Mouse (Mus musculus) limb, embryonic 12.5 days (tissue): Measurements from ENCODE around the gene Rbfox3. TPM values are rescaled to one million over a fixed set of nuclear protein-coding genes. Genes with fewer than 3 reads are reported as not detected.

Source experiments
- ATAC-seq: fragments of 200-750 bp; cut with Nextera tagmentation; 2 replicates; pipeline ENCODE4 v1.8.0; 2017; ENCODE audit warnings: low read depth, moderate TSS enrichment; ENCODE audit not compliant: insufficient number of reproducible peaks, insufficient read depth, low FRiP score, low TSS enrichment
- H3K27ac ChIP-seq: fragments of 300-500 bp; sonication (generic); 2 replicates; pipeline ENCODE4 v1.5.1; 2016; ENCODE audit warnings: mild to moderate bottlenecking, moderate library complexity
- H3K27me3 ChIP-seq: fragments of 300-500 bp; sonication (generic); 2 replicates; pipeline ENCODE4 v1.6.1; 2016; ENCODE audit warnings: mild to moderate bottlenecking, moderate library complexity
- H3K36me3 ChIP-seq: fragments of 300-500 bp; sonication (generic); 2 replicates; pipeline ENCODE4 v1.6.1; 2016; ENCODE audit warnings: mild to moderate bottlenecking, moderate library complexity
- H3K4me1 ChIP-seq: fragments of 300-500 bp; sonication (generic); replicated peaks from 2 replicates; pipeline ENCODE4 v1.6.1; 2016
- H3K4me2 ChIP-seq: fragments of 300-500 bp; sonication (generic); 2 replicates; pipeline ENCODE4 v1.6.1; 2016; ENCODE audit warnings: mild to moderate bottlenecking, moderate library complexity
- H3K4me3 ChIP-seq: fragments of 300-500 bp; sonication (generic); replicated peaks from 2 replicates; pipeline ENCODE4 v1.5.1; 2016; ENCODE audit warnings: mild to moderate bottlenecking
- H3K9ac ChIP-seq: fragments of 300-500 bp; sonication (generic); replicated peaks from 2 replicates; pipeline ENCODE4 v1.6.1; 2016; ENCODE audit warnings: mild to moderate bottlenecking, moderate library complexity
- H3K9me3 ChIP-seq: fragments of 300-500 bp; sonication (generic); 2 replicates; pipeline ENCODE4 v1.6.1; 2016; ENCODE audit warnings: mild to moderate bottlenecking, moderate library complexity
- WGBS: fragments of 180-500 bp; shearing (Covaris S2); methylation state at CpG from one replicate; pipeline ENCODE4 v1.1.7; 2016; 5-methylcytosine and 5-hydroxymethylcytosine counted together
- polyA plus RNA-seq: library from polyadenylated mRNA; unstranded; fragments of >200 nt; fragmentation: Nextera tagmentation; extraction: Ambion mirVana; gene quantifications from 2 replicates; pipeline ENCODE4 v1.2.1, GENCODE M21; 2016

Rbfox3 gene
- polyA plus RNA-seq, 1 experiment from 2014 or later: 3.9 TPM

DNA sequence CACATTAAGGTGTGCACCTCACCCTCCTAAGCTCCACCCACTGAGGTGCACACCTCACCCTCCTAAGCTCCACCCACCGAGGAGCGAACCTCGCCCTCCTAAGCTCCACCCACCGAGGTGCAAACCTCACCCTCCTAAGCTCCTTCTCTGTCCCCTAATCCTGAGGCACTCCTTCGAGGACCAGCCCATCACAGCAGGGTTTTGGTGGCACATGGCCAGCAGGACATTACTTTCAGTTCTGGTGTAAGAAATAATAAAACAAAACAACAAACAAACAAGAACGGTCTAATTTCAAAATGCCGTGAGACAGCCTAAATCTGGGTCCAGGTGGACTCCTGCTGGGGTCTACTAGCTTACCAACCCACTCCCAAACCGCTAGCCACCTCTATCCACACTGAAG lies 187.0 kb downstream of the Rbfox3 start:
- 75% methylated on average over 8 of the region's 8 CpGs for WGBS
- ATAC-seq: no peak

GRCm38 (mm10) chr11:118723166-118723565 lies 188.2 kb downstream of the Rbfox3 start:
- ATAC-seq: no peak
- H3K27ac ChIP-seq: no peak overlapping the region
- no peak overlapping the region for H3K4me3 ChIP-seq
- no peaks in the 10 kb centered on the region for H3K27me3 ChIP-seq
- 60% methylated on average over 8 of the region's 8 CpGs for WGBS
- no peak overlapping the region for H3K4me2 ChIP-seq
- no peaks in the 10 kb centered on the region for H3K9me3 ChIP-seq
- no peak overlapping the region for H3K9ac ChIP-seq
- no peaks in the 10 kb centered on the region for H3K36me3 ChIP-seq
- H3K4me1 ChIP-seq: peaks cover 22% of the 10 kb centered on the region

More for the DNA sequence above, 187.0 kb downstream of the Rbfox3 start:
- Histone ChIP-seq H3K4me3 (no peak overlapping the region), H3K36me3 (no peaks in the 10 kb centered on the region), H3K27ac (no peak overlapping the region), H3K4me2 (no peak overlapping the region), H3K9ac (no peak overlapping the region), H3K4me1 (peaks cover 33% of the 10 kb centered on the region), H3K27me3 (peaks cover 7% of the 10 kb centered on the region), H3K9me3 (no peaks in the 10 kb centered on the region)

- no peak overlapping the region for H3K27ac ChIP-seq
- H3K4me1 ChIP-seq: peaks cover 20% of the 10 kb centered on the region
- H3K9me3 ChIP-seq: no peaks in the 10 kb centered on the region
- no peak overlapping the region for H3K9ac ChIP-seq
- no peak overlapping the region for H3K4me2 ChIP-seq
- 49% methylated on average over 6 of the region's 6 CpGs for WGBS
- no peaks in the 10 kb centered on the region for H3K36me3 ChIP-seq
- H3K4me3 ChIP-seq: no peak overlapping the region
- no peaks in the 10 kb centered on the region for H3K27me3 ChIP-seq
- no peak for ATAC-seq
These were observed 189.5 kb downstream of the Rbfox3 start for GRCm38 (mm10) chr11:118721898-118722297.

- Histone ChIP-seq H3K4me2 (no peak overlapping the region), H3K4me3 (no peak overlapping the region), H3K27me3 (peaks cover 8% of the 10 kb centered on the region; the same call in 1 of the 2 replicates), H3K4me1 (peaks cover 34% of the 10 kb centered on the region), H3K36me3 (no peaks in the 10 kb centered on the region), H3K9me3 (no peaks in the 10 kb centered on the region), H3K9ac (no peak overlapping the region), H3K27ac (no peak overlapping the region)
- 84% methylated on average over 26 of the region's 26 CpGs for WGBS
- ATAC-seq: no peak
These were observed 196.5 kb downstream of the Rbfox3 start for GRCm38 (mm10) chr11:118714601-118715524.

- Histone ChIP-seq H3K27ac (no peak overlapping the region), H3K4me2 (no peak overlapping the region), H3K4me3 (no peak overlapping the region), H3K9me3 (0 out of 2 replicates have a peak, but pooled peaks cover 5% of the 10 kb centered on the region), H3K9ac (no peak overlapping the region), H3K4me1 (peaks cover 34% of the 10 kb centered on the region), H3K36me3 (no peaks in the 10 kb centered on the region), H3K27me3 (peaks cover 8% of the 10 kb centered on the region; the same call in 1 of the 2 replicates)
- ATAC-seq: no peak
- 64% methylated on average over 4 of the region's 4 CpGs for WGBS
These were observed 198.6 kb downstream of the Rbfox3 start for GRCm38 (mm10) chr11:118712761-118713160.

DNA sequence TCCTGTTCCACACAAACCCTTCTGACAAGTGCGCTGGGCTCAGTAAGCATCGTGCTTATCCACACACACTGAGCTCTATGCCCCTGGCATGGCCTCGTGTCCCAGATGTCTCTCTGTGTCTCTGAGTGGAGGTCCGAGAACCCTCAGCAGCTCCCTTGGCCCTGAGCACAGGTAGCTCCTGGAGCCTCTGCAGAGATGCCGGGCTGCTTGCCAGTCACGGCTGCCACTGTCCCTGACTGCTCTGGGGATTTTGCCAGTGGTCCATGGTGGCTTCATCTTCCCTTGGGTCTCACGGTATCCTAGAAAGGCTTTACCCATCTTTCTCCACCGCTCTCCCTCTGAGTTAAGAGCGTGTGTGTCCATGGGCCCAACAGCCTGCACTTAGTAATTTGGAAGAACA lies 199.3 kb downstream of the Rbfox3 start:
- Histone ChIP-seq H3K36me3 (no peaks in the 10 kb centered on the region), H3K4me1 (peaks cover 29% of the 10 kb centered on the region), H3K4me2 (no peak overlapping the region), H3K9ac (no peak overlapping the region), H3K9me3 (0 out of 2 replicates have a peak, but pooled peaks cover 5% of the 10 kb centered on the region), H3K27me3 (peaks cover 8% of the 10 kb centered on the region; the same call in 1 of the 2 replicates), H3K4me3 (no peak overlapping the region), H3K27ac (no peak overlapping the region)
- ATAC-seq: no peak
- 77% methylated on average over 9 of the region's 9 CpGs for WGBS

- WGBS: 80% methylated on average over 5 of the region's 5 CpGs
- Histone ChIP-seq H3K4me2 (no peak overlapping the region), H3K27me3 (peaks cover 8% of the 10 kb centered on the region; the same call in 1 of the 2 replicates), H3K4me1 (peaks cover 18% of the 10 kb centered on the region), H3K9me3 (0 out of 2 replicates have a peak, but pooled peaks cover 5% of the 10 kb centered on the region), H3K9ac (no peak overlapping the region), H3K36me3 (no peaks in the 10 kb centered on the region), H3K27ac (no peak overlapping the region), H3K4me3 (no peak overlapping the region)
- no peak for ATAC-seq
These were observed 201.4 kb downstream of the Rbfox3 start for GRCm38 (mm10) chr11:118710035-118710434.

DNA sequence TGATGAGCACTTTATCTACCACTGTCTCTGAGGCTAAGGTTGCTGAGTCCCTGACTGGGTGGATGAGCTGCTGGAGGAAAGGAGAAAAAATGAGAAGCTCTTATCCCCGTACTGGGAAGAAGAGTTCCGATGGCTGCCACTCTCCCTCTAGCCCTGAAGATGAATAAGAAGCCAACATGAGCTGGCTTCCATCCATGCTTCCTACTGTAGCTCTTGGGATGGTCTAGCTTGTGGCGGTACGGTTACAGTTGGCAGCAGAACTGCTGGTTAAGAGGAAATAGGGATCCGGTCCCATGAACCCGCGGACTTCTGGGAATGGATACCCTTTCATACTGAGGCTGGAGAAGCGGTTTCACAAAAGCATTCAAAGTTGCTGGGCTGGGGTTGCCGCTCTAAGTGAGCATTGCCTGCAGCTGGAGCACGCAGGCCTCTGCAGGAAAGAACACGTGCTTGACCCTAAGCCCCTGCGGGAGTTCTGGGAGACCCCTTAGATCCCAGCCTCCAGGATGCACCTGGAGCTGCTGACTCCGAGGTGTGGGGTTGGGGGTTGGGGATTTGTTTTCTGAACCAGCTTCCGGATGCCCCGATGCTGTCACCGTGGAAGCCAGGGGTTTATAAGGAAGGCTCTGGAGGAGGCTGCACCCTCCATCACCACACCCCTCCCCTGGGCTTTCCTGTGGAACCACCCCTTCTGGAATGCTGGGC lies 215.0 kb downstream of the Rbfox3 start:
- H3K27me3 ChIP-seq: peaks cover 26% of the 10 kb centered on the region; the same call in 1 of the 2 replicates
- H3K4me3 ChIP-seq: no peak overlapping the region
- H3K27ac ChIP-seq: peak overlapping the region; percentile 79
- peak overlapping the region; percentile 35 for H3K4me2 ChIP-seq
- 0 out of 2 replicates have a peak, but pooled peaks have one; percentile 40 for ATAC-seq
- 40% methylated on average over 16 of the region's 16 CpGs for WGBS
- H3K4me1 ChIP-seq: peaks cover 37% of the 10 kb centered on the region
- no peaks in the 10 kb centered on the region for H3K36me3 ChIP-seq
- H3K9me3 ChIP-seq: no peaks in the 10 kb centered on the region
- no peak overlapping the region for H3K9ac ChIP-seq

DNA sequence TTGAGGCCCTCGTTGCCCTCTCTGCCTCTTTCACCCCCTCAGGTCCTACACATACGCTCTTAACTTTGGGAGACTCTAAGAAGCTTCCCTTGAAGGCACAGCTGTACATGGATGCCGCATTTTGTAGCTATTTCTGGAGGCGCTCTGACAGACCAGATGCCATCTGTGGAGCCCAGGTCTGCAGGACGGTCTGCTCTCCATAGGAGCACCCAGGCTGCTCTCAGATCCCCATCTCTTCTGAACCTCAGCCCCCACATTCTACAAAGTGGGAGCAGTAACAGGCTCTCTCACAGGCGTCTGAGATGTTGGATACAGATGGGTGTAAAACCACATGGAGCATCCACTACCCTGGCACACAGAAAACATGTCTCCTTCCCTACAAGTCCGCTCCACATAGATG lies 218.1 kb downstream of the Rbfox3 start:
- Histone ChIP-seq H3K36me3 (no peaks in the 10 kb centered on the region), H3K9ac (no peak overlapping the region), H3K27ac (no peak overlapping the region), H3K27me3 (peaks cover 52% of the 10 kb centered on the region; the same call in 1 of the 2 replicates), H3K4me2 (no peak overlapping the region), H3K4me1 (peaks cover 37% of the 10 kb centered on the region), H3K9me3 (no peaks in the 10 kb centered on the region), H3K4me3 (no peak overlapping the region)
- no peak for ATAC-seq
- WGBS: 87% methylated on average over 7 of the region's 7 CpGs

- no peaks in the 10 kb centered on the region for H3K9me3 ChIP-seq
- no peak overlapping the region for H3K4me3 ChIP-seq
- no peak overlapping the region for H3K9ac ChIP-seq
- H3K27ac ChIP-seq: no peak overlapping the region
- no peaks in the 10 kb centered on the region for H3K36me3 ChIP-seq
- 89% methylated on average over 8 of the region's 8 CpGs for WGBS
- no peak for ATAC-seq
- H3K4me1 ChIP-seq: peaks cover 11% of the 10 kb centered on the region
- H3K4me2 ChIP-seq: no peak overlapping the region
- peaks cover 75% of the 10 kb centered on the region for H3K27me3 ChIP-seq
These were observed 221.1 kb downstream of the Rbfox3 start for GRCm38 (mm10) chr11:118690262-118690661.

- no peak overlapping the region for H3K4me2 ChIP-seq
- no peak for ATAC-seq
- peaks cover 11% of the 10 kb centered on the region for H3K4me1 ChIP-seq
- no peaks in the 10 kb centered on the region for H3K36me3 ChIP-seq
- peaks cover 86% of the 10 kb centered on the region for H3K27me3 ChIP-seq
- 7% methylated on average over 16 of the region's 16 CpGs for WGBS
- H3K4me3 ChIP-seq: no peak overlapping the region
- H3K27ac ChIP-seq: no peak overlapping the region
- H3K9ac ChIP-seq: no peak overlapping the region
- H3K9me3 ChIP-seq: no peaks in the 10 kb centered on the region
These were observed 226.0 kb downstream of the Rbfox3 start for GRCm38 (mm10) chr11:118685397-118685796.
